In the genomic region with DNA sequence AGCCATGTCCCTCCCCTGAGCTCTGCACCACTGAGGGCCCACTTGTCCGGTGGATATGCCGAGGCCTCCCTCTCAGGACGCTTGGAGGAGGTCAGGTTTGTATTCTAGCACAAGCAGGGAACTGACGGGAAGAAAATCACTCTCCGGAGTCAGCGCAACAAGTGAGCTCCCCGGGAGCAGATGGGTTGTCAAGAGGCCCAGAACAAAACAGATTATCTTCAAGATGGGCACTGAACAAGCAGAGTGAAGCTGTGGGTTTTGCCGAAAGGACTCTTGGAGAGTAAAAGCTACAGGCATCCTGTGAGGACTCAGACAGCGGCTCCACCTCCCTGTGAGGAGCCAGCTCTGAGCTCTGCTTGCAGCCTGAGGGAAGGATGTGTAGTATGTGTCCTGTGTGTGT, we compare ENCODE assay signal across 24 mouse cellular contexts. TPM values are rescaled to one million over a fixed set of nuclear protein-coding genes. Genes with fewer than 3 reads are reported as not detected.
DNase-seq lines count a peak whose midpoint lies in the region; ATAC-seq and TF ChIP-seq lines count a peak whose summit lies in the region.
"Had no signal": no experiment of that assay in that cellular context is flagged by ENCODE, and none has a peak within 500 bp of the region (broad histone marks: within the 10 kb centered on the region; RNA-seq: fewer than 3 reads in every experiment).

No protein-coding gene starts in this region.

- TF ChIP-seq CTCF in layer of hippocampus, adult 2 months (conservative IDR thresholded peaks at IDR 0.05): no peak

- H3K27ac ChIP-seq in layer of hippocampus, adult 2 months: no peak overlapping the region
- H3K27ac ChIP-seq: embryonic facial prominence, embryonic 12.5 days; forebrain, embryonic 12.5 days; heart, embryonic 13.5 days; hindbrain, embryonic 12.5 days had no signal

- peak; percentile 55 for DNase-seq in cerebellum, adult 11-12 months
- DNase-seq in cerebellum, postnatal 14 days: peak; percentile 44 to 54
- DNase-seq in cerebellum, postnatal 4 days (ENCODE audit: low spot score in 2 of 2): no peak
- peak; percentile 51 to 53 for DNase-seq in layer of hippocampus, adult 2 months (ENCODE audit: low spot score in 2 of 2)
- no peak for DNase-seq in layer of hippocampus, adult 9-10 months (ENCODE audit: low spot score)
- DNase-seq in embryo, embryonic 10 days (ENCODE audit: low spot score): no peak
- DNase-seq: adrenal gland, adult 8-10 months; adrenal gland, postnatal 36 days; B cell, adult 2 months; gastrocnemius, postnatal 36 days; heart, adult 11 months; heart, postnatal 4 days had no signal

- H3K4me3 ChIP-seq in layer of hippocampus, adult 2 months: no peak overlapping the region
- H3K4me3 ChIP-seq: embryonic facial prominence, embryonic 12.5 days; forebrain, embryonic 12.5 days; heart, embryonic 13.5 days; hindbrain, embryonic 12.5 days had no signal

- no peak for ATAC-seq in cerebellum, adult (ENCODE audit: insufficient number of reproducible peaks, low FRiP score, low TSS enrichment)
- no peak for ATAC-seq in megakaryocyte, adult 5-6 weeks (ENCODE audit: poor library complexity, severe bottlenecking)
- ATAC-seq: CD4-positive, CD25-positive, alpha-beta regulatory T cell, adult 4 months; forebrain, embryonic 16.5 days; hindbrain, embryonic 16.5 days; inflammation-experienced regulatory T-cells, adult 6 months; intestine, postnatal 0 days had no signal

RNA-seq across cellular contexts. Expression of a gene that starts 20.3 kb away (rescaled TPM):
- 100 to 1,000 TPM; 330 to 337 TPM for total RNA-seq in layer of hippocampus, adult 2 months (2021)
- not detected in 2 replicates for total RNA-seq in megakaryocyte, adult 5-6 weeks (2015)
- total RNA-seq in megakaryocyte, adult 5-6 weeks (2017): not detected in 2 replicates
- total RNA-seq: common myeloid progenitor, adult 5-6 weeks had no signal

Comparison
In these comparisons a context has a peak if more than half of its experiments do, and no peak if none do; other contexts are left out.
1. DNase-seq: peak in cerebellum, adult 11-12 months (single experiment), cerebellum, postnatal 14 days (2 of 2) and layer of hippocampus, adult 2 months (2 of 2); none in cerebellum, postnatal 4 days (0 of 2), layer of hippocampus, adult 9-10 months (single experiment) and embryo, embryonic 10 days (single experiment).
2. RNA of a gene that starts 20.3 kb away (total RNA-seq): 330 to 337 TPM in layer of hippocampus, adult 2 months; not detected in megakaryocyte, adult 5-6 weeks; every median in the first group is over 100 times any median in the second.